Mouse (Mus musculus) Patski (cell line): ENCODE measurements around the gene Tctn1. TPM values are rescaled to one million over a fixed set of nuclear protein-coding genes. Genes with fewer than 3 reads are reported as not detected.

Experiments used
- ATAC-seq: fragments of 100-300 bp; one replicate; pipeline ENCODE4 v1.8.0; 2021
- CTCF ChIA-PET: fragments of 350-600 bp; sonication (Branson Sonifier 250); formaldehyde crosslinking; loops from one replicate; lab custom pipeline; 2022; ENCODE audit warnings: inconsistent platforms; lab: Charles Lee
- POLR2A ChIA-PET: fragments of 350-600 bp; sonication (Branson Sonifier 250); formaldehyde crosslinking; loops from one replicate; lab custom pipeline; 2022; ENCODE audit warnings: antibody characterized with exemption, inconsistent platforms; lab: Charles Lee
- DNase-seq: peaks from one replicate; pipeline ENCODE4 v3.0.0-alpha.2; 2011; ENCODE audit warnings: low read depth, low spot score
- H3K27me3 ChIP-seq: fragments of 371-371 bp; one replicate; pipeline ENCODE4 v1.5.1; 2021
- CTCF ChIP-seq: fragments of 100-300 bp; IDR thresholded peaks from one replicate; pipeline ENCODE4 v1.5.1; 2021
- in situ Hi-C: fragments of 300-500 bp; cut with MboI; formaldehyde crosslinking; loops from 3 replicates; pipeline ENCODE4 v1.11.1; 2018; ENCODE audit warnings: low pct_unique_long_range_greater_than_20kb, mixed read lengths
- polyA plus RNA-seq: library from polyadenylated mRNA; unstranded; gene quantifications from one replicate; pipeline ENCODE4 v1.2.3, GENCODE M21; 2021

The Tctn1 gene
- polyA plus RNA-seq, 1 experiment from 2014 or later = 50.7 TPM

DNA sequence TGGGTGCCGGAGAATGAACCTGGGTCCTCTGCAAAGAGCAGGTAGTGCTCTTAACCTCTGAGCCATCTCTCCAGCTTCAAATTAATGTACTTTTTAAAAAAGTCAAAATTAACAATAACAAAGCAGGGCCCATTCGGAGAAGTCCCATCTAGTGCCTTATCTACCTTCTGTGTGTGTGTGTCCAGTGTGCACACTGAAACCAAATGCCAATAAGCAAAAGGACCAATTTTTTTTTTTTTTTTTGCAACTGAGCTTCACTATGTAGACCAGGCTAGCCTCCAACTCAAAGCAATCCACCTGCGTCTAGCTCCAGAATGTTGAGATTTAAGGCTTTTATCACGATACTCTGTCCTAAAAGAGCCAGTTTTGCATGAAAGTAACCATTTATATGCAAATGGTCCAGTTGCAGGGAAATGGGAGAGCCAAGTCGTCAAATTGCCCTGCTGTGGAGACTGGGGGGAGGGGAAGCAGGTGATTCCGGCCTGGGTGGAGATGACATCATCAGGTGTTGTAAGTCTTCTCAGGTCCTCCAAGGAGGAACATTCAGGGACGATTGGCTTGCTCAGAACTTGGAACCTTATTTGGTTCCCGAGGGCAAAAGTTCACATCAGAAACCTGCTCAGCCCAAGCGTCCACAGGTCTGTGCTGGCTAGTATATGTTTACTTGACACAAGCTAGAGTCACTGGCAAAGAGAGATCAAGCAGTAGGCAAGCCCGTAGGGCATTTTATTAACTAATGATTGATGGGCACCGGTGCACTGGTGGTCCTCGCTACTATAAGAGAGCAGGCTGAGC, 72.8 kb downstream of the Tctn1 start:
- no peak for TF ChIP-seq CTCF
- no peaks in the 10 kb centered on the region for H3K27me3 ChIP-seq
- DNase-seq (no peak), ATAC-seq (no peak)
- POLR2A ChIA-PET = interaction anchor here (1.0 kb wide), 1 partner anchor 14 kb away, joined by 4 read pairs; no protein-coding TSS in a partner anchor
- CTCF ChIA-PET = interaction anchor here (1.1 kb wide), 2 partner anchors 11 to 53 kb away, joined by 3 read pairs; no protein-coding TSS in a partner anchor
- in situ Hi-C loops = no loop called here

- no peaks in the 10 kb centered on the region for H3K27me3 ChIP-seq
- POLR2A ChIA-PET = no interaction called here
- in situ Hi-C loops = no loop called here
- ATAC-seq = no peak
- TF ChIP-seq CTCF = no peak
- CTCF ChIA-PET = no interaction called here
- DNase-seq = no peak
Measured at GRCm38 (mm10) chr5:122190465-122190864, 73.8 kb downstream of the Tctn1 start.

GRCm38 (mm10) chr5:122189115-122189514, 75.1 kb downstream of the Tctn1 start:
- ATAC-seq (no peak), DNase-seq (no peak)
- H3K27me3 ChIP-seq = no peaks in the 10 kb centered on the region
- POLR2A ChIA-PET = no interaction called here
- TF ChIP-seq CTCF = no peak
- CTCF ChIA-PET = no interaction called here
- in situ Hi-C loops = loop anchor here (10.0 kb wide), 1 partner anchor 64 kb away; no protein-coding TSS in a partner anchor

Other genes with a start within 250 kb of the Tctn1 start
- 1.6 TPM for gene Cux2, start 214.4 kb downstream of the Tctn1 start, polyA plus RNA-seq
- gene Myl2, start 163.5 kb downstream of the Tctn1 start, polyA plus RNA-seq = not detected
- gene Ccdc63, start 123.6 kb downstream of the Tctn1 start, polyA plus RNA-seq = not detected
- 195 TPM for gene Ppp1cc, start 106.2 kb downstream of the Tctn1 start, polyA plus RNA-seq
- gene Hvcn1, start 57.7 kb downstream of the Tctn1 start, polyA plus RNA-seq = 0.15 TPM
- gene Pptc7, start 19.9 kb upstream of the Tctn1 start, polyA plus RNA-seq = 31.1 TPM
- 5.9 TPM for gene Rad9b, start 89.8 kb upstream of the Tctn1 start, polyA plus RNA-seq
- 270 TPM for gene Vps29, start 89.9 kb upstream of the Tctn1 start, polyA plus RNA-seq
- 29.0 TPM for gene Gpn3, start 107.4 kb upstream of the Tctn1 start, polyA plus RNA-seq
- 130 TPM for gene Fam216a, start 107.9 kb upstream of the Tctn1 start, polyA plus RNA-seq
- 387 TPM for gene Arpc3, start 127.4 kb upstream of the Tctn1 start, polyA plus RNA-seq
- 56.1 TPM for gene Anapc7, start 157.2 kb upstream of the Tctn1 start, polyA plus RNA-seq
- 239 TPM for gene Atp2a2, start 237.8 kb upstream of the Tctn1 start, polyA plus RNA-seq